Mouse (Mus musculus): ENCODE data around the gene Crtc1. TPM values are rescaled to one million over a fixed set of nuclear protein-coding genes. Genes with fewer than 3 reads are reported as not detected.

Gene Crtc1
- total RNA-seq, 2 experiments from 2014 or later: 7.7 to 8.4 TPM

DNA sequence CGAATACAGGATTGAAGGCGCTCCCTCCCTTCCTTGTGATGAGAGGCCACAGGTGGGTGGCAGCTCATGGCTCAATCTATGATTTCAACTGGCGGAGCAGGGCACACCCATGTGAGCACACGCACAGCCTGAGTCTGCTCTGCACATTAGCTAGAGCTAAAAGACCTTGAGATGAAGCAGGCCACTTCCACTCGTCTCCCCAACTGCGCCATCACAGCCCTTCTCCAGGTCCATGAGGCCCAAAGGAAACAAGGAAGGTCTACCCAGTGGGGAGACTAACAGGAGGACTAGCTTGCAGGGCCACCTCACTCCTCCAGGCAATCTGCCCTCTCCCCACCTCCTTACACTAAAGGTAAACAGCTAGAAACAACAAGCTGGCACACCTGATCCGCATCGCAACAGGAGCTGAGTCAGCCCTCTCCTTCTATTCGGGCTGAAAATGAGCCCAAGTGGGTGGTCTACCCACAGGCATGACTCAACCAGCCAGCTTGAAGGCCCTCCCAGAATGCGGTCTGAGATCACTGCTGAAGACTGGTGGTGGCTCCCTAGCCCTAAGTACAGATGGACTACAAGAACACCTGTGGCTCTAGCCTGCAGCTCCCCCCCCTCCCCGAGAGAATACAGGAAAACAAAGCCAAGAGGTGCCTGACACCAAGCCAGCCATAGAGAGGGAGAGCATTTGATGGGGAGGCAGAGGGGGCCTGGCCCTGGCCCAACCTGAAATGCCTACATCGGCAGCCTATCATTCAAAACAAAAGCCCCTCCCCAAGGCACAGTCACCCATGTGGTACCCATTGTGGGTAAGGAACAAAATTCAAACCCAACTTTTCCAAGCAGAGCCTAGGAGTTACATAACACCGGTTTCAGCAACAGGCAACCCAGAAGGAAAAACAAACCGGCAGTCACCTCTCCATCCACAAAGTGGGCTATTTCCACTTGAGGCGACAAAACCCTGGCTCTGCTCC is 88.1 kb downstream of the Crtc1 start:
- DNase-seq (ENCODE audit: low spot score): no peak

DNA sequence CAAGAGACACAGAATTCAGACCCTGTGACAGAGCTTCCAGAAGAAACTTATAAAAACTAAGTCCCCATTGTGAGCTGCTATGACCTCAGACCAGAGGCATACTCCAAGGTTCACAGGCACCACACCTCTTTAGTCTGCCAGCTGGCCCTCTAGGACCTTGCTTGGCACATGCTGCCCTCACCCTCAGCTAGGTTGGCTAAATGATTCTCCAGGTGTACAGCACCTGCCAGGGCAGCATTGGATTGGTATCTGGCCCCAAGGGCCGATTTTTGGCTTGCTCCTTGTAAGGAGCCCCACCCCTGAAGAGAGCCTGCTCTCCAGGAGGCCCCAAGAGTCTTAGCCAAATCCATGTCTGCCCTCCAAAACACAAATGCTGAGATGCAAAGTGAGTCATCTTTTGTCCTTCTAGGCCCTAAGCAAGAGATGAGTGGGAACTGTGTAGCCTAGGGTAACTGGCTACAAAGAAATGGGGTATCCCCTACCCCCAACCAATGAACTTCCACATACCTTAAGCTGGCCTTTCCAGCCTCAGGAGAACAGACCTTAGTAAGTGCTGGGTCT is 91.4 kb downstream of the Crtc1 start:
- DNase-seq (ENCODE audit: low spot score): no peak

DNA sequence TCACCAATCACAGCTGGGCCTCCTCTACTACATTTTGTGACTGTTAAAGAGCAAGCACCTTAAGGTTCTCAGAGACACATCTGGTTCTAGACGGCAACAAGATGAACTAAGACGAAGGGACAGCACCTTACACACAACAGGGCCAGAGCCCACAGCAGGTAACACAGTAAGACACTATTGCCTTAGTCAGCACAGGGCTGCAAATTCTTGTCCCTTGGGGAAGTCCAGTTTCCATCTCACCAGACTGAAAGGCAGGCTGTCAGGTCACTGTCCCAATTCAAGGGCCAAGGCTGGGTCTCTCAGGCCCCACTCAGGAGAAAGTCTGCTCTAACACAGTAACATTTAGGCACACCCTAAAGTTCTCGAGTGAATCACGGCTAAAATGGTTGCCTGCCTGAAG is 91.9 kb downstream of the Crtc1 start:
- DNase-seq (ENCODE audit: low spot score): no peak

DNA sequence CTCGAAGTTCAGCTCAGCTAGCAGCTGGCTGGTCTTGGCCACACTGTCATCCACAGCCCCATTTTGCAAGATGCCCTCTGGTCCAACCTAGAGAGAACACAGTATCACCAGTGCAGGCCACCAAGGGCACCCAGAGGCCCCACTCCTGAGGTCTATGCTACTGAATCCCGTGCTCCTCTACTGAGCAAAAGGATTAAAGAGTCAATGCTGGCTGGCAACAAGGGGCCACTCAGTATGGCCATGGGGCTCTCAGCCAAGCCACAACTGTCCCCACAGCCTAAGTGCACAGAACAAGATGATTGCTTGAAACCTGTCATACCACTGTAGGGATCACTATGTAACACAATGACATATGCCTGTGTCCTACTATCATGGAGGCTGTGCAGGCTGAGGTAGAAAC is 95.1 kb downstream of the Crtc1 start:
- no peak for DNase-seq (ENCODE audit: low spot score)

DNA sequence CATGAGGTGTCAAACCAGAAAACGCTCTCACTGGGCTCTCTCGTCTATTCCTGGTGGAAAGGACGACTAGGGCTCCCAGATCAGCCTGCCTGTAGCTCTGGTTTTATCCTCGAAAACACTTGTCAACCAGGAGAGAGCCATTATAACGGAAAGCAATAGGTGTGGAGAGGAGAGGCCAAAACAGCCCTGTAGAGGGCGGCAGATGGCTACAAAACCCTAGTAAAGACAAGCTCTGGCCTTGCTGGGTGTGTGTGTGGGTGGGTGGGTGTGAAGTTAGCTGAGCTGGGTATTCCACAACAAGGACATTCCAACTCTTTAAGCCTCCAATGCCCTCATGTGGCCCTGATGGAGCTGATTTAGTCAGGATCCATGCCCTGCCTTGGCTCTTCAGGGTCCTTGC is 95.7 kb downstream of the Crtc1 start:
- DNase-seq (ENCODE audit: low spot score): no peak

DNA sequence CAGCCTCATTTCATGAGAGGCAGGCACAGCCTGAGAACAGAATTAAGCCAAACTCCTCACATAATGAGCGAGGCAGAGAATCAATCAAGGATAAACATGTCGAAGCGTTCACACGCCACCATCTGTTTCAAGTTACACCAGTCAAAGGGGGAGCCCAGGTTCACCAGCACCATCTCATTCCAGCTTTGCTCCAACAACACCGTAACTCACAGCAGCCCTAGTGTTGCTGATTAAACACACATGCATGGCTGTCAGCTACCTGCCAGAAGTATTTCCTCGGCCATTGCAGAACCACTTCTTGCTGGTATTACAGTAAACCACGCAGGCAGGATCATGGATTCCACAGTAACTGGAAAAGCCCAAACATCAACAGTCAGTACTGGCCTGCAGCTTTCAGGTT is 96.3 kb downstream of the Crtc1 start:
- DNase-seq (ENCODE audit: low spot score): no peak

DNA sequence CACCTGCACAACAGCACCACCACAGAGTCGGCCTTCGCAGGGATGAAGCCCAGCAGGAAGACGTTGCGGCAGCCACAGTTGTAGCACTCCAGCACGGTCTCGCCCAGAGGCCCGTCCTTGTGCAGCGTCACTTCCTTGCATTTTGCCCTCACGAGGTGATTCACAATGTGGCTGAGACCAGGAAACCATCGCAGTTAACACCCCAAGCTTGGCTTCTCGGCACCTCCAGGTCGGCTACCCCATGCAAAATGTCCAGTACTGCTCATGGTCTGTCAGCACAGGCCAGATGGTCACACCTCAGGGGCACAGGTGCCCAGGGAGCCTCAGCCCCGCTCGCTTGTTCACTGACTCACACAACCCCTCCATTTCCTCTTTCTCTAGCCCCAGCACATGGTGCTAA is 97.4 kb downstream of the Crtc1 start:
- no peak for DNase-seq (ENCODE audit: low spot score)

DNA sequence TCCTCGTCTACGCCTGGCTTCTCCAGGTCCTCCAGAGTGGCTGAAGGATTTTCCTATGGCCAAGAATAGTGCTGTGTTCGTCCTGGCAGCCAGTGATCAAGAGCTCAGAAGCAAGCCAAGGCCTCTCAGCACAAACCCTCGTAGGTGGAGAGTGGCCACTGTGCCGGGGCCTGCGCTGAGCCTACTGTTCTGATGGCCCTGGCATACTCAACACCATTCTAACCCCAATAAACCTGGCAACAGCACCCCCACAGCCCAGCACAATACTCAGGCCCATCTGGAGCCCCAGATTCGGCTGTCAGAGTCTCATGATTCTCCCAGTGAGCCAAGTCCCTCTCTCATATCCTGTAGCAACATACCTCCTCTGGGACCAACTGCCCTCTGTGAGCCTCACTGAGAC is 98.7 kb downstream of the Crtc1 start:
- no peak for DNase-seq (ENCODE audit: low spot score)

DNA sequence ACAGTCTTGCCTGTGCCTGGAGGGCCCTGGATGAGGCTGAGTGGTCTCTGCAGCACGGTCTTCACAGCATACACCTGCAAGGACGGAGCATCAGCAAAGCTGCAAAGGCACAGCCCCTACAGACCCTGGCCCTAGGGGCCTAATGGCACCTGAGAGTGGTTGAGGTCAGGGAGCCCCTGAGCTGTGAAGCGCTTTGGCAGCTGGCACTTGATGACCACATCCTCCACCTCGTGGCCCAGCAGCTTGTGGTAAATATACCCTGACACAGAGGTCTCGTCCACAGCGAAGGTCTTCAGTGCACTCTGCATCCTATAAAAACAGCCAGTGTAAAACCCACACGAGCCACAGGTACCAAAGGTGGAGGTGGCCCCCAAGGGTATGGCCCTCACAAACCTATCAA is 100.4 kb downstream of the Crtc1 start:
- DNase-seq (ENCODE audit: low spot score): no peak

DNA sequence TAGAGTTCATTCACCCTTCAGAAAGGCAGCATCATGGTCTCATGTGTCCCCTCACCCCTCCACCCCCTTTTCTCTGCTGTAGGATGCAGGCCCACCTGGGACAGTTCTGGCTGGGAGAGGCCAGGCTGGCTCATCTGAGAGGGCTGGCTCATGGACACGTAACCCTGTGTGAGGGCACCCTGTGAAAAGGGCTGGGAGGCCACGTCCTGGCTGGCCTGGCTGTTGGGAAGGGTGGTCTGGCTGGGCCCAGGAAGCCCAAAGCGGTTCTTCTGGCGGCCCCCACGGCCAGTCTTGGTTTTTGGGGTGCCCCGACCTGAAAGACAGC is 106.5 kb downstream of the Crtc1 start:
- no peak for DNase-seq (ENCODE audit: low spot score)

Other genes starting within 250 kb of the Crtc1 start
- gene Slc25a42, start 227.3 kb downstream of the Crtc1 start, total RNA-seq (2021): 10 to 100 TPM; 26.7 to 31.1 TPM
- 10 to 100 TPM; 37.4 to 49.4 TPM for gene Sugp2, start 205.4 kb downstream of the Crtc1 start, total RNA-seq (2021)
- 1 to 10 TPM; 6.9 to 7.9 TPM for gene Armc6, start 205.1 kb downstream of the Crtc1 start, total RNA-seq (2021)
- gene Homer3, start 156.8 kb downstream of the Crtc1 start, total RNA-seq (2021): 1 to 10 TPM; 2.9 to 3.8 TPM
- 10 to 100 TPM; 27.4 to 28.6 TPM for gene Ddx49, start 137.1 kb downstream of the Crtc1 start, total RNA-seq (2021)
- 100 to 1,000 TPM; 133 to 135 TPM for gene Cope, start 137.1 kb downstream of the Crtc1 start, total RNA-seq (2021)
- 10 to 100 TPM; 13.4 to 15.9 TPM for gene Cers1, start 123.8 kb downstream of the Crtc1 start, total RNA-seq (2021)
- gene Gdf1, start 109.8 kb downstream of the Crtc1 start, total RNA-seq (2021): 1 to 10 TPM; 1.9 to 2.1 TPM
- gene Upf1, start 86.3 kb downstream of the Crtc1 start, total RNA-seq (2021): 10 to 100 TPM; 29.8 to 31.1 TPM
- gene Comp, start 66.0 kb downstream of the Crtc1 start, total RNA-seq (2021): 10 to 100 TPM in 1 of 2 experiments, 1 to 10 TPM in 1; 6.9 to 14.9 TPM
- gene Klhl26, start 37.4 kb upstream of the Crtc1 start, total RNA-seq (2021): 1 to 10 TPM; 7.7 to 8.3 TPM
- not detected for gene Tmem59l, start 47.8 kb upstream of the Crtc1 start, total RNA-seq (2021)
- 1 to 10 TPM; 2.8 to 2.9 TPM for gene Crlf1, start 53.6 kb upstream of the Crtc1 start, total RNA-seq (2021)
- 100 to 1,000 TPM; 170 TPM for gene Rex1bd, start 67.2 kb upstream of the Crtc1 start, total RNA-seq (2021)
- gene Uba52, start 71.2 kb upstream of the Crtc1 start, total RNA-seq (2021): 100 to 1,000 TPM; 841 to 913 TPM
- gene Fkbp8, start 88.1 kb upstream of the Crtc1 start, total RNA-seq (2021): 100 to 1,000 TPM; 103 to 105 TPM
- 10 to 100 TPM; 76.3 to 80.6 TPM for gene Kxd1, start 88.4 kb upstream of the Crtc1 start, total RNA-seq (2021)
- gene Ell, start 99.9 kb upstream of the Crtc1 start, total RNA-seq (2021): 10 to 100 TPM; 12.5 to 21.8 TPM
- 1 to 10 TPM; 2.6 to 3.2 TPM for gene Isyna1, start 154.8 kb upstream of the Crtc1 start, total RNA-seq (2021)
- 10 to 100 TPM; 11.6 to 19.4 TPM for gene Ssbp4, start 169.3 kb upstream of the Crtc1 start, total RNA-seq (2021)
- under 1 TPM; 0.23 to 0.64 TPM for gene Lrrc25, start 176.6 kb upstream of the Crtc1 start, total RNA-seq (2021)
- gene Gdf15, start 192.9 kb upstream of the Crtc1 start, total RNA-seq (2021): under 1 TPM; 0.16 to 0.21 TPM
- 10 to 100 TPM; 11.9 to 13.7 TPM for gene Pgpep1, start 220.8 kb upstream of the Crtc1 start, total RNA-seq (2021)
- gene Lsm4, start 233.7 kb upstream of the Crtc1 start, total RNA-seq (2021): 10 to 100 TPM; 65.4 to 70.3 TPM